Mouse (Mus musculus) B cell, adult 2 months (primary cell): ENCODE measurements around the gene Gm17387.
"Not testable (repeated sequence)": the region's sequence is repeated elsewhere in the genome, so short reads cannot be mapped to it uniquely, and the experiment has no call there.

Experiments used
- DNase-seq, 2 experiments: peaks; one replicate each; pipeline ENCODE4 v3.0.0; 2022

Gene Gm17387

GRCm38 (mm10) chr7:141016707-141017697 lies 11.9 kb upstream of the Gm17387 start:
- no peak for DNase-seq

GRCm38 (mm10) chr7:141017824-141018223 lies 11.1 kb upstream of the Gm17387 start, which contains the start of gene Ifitm6:
Gene Ifitm6, minus strand, starts transcription at chr7:141017924.
- not testable (repeated sequence) for DNase-seq

GRCm38 (mm10) chr7:141019028-141019427 lies 9.9 kb upstream of the Gm17387 start:
- no peak for DNase-seq

GRCm38 (mm10) chr7:141021489-141022449 lies 7.2 kb upstream of the Gm17387 start:
- no peak for DNase-seq

GRCm38 (mm10) chr7:141024865-141025838 lies 3.8 kb upstream of the Gm17387 start:
- DNase-seq, result no peak

- DNase-seq, result no peak
These were observed 2.7 kb upstream of the Gm17387 start for GRCm38 (mm10) chr7:141026097-141026739.

- no peak for DNase-seq
These were observed 2.2 kb upstream of the Gm17387 start for GRCm38 (mm10) chr7:141026740-141027098.

GRCm38 (mm10) chr7:141030390-141030789 lies 1.5 kb downstream of the Gm17387 start:
- DNase-seq, result no peak

GRCm38 (mm10) chr7:141032458-141033167 lies 3.7 kb downstream of the Gm17387 start:
- DNase-seq, result no peak

GRCm38 (mm10) chr7:141036624-141037023 lies 7.7 kb downstream of the Gm17387 start:
- DNase-seq, result not testable (repeated sequence)

- no peak for DNase-seq
These were observed 9.4 kb downstream of the Gm17387 start for GRCm38 (mm10) chr7:141038090-141039032.

- DNase-seq, result no peak
These were observed 10.6 kb downstream of the Gm17387 start for GRCm38 (mm10) chr7:141039386-141040107.

- DNase-seq, result no peak
These were observed 12.1 kb downstream of the Gm17387 start for GRCm38 (mm10) chr7:141040867-141041606.

GRCm38 (mm10) chr7:141041661-141042060 lies 12.7 kb downstream of the Gm17387 start:
- no peak for DNase-seq

- no peak for DNase-seq
These were observed 13.6 kb downstream of the Gm17387 start for GRCm38 (mm10) chr7:141042539-141042938.

- DNase-seq, result peak in 1 of 2 experiments; percentile 17
These were observed 18.1 kb downstream of the Gm17387 start for GRCm38 (mm10) chr7:141046931-141047580.

GRCm38 (mm10) chr7:141047581-141048225 lies 18.8 kb downstream of the Gm17387 start:
- no peak for DNase-seq
